Mouse (Mus musculus): ENCODE results near the gene Idi2.
A peak's percentile ranks its signal among the peaks of the same experiment; 100 is the strongest.
"Not testable (repeated sequence)": the region's sequence is repeated elsewhere in the genome, so short reads cannot be mapped to it uniquely, and the experiment has no call there.

Gene Idi2

GRCm38 (mm10) chr13:8952563-8952962 lies at the start of gene Idi2:
Gene Idi2 (plus strand): TSS chr13:8952863.
- not testable (repeated sequence) for DNase-seq (ENCODE audit: low spot score)

GRCm38 (mm10) chr13:8905986-8906385 lies 46.7 kb upstream of the Idi2 start:
- DNase-seq (ENCODE audit: low spot score) = not testable (repeated sequence)

GRCm38 (mm10) chr13:8913890-8914289 lies 38.8 kb upstream of the Idi2 start:
- not testable (repeated sequence) for DNase-seq (ENCODE audit: low spot score)

- DNase-seq (ENCODE audit: low spot score) = no peak
Measured at GRCm38 (mm10) chr13:8933499-8933898, 19.2 kb upstream of the Idi2 start.

- not testable (repeated sequence) for DNase-seq (ENCODE audit: low spot score)
Measured at GRCm38 (mm10) chr13:8937611-8938140, 15.0 kb upstream of the Idi2 start.

GRCm38 (mm10) chr13:8941110-8941509 lies 11.6 kb upstream of the Idi2 start:
- DNase-seq (ENCODE audit: low spot score) = not testable (repeated sequence)

GRCm38 (mm10) chr13:8941701-8942100 lies 11.0 kb upstream of the Idi2 start:
- not testable (repeated sequence) for DNase-seq (ENCODE audit: low spot score)

GRCm38 (mm10) chr13:8943828-8944227 lies 8.8 kb upstream of the Idi2 start:
- DNase-seq (ENCODE audit: low spot score) = not testable (repeated sequence)

GRCm38 (mm10) chr13:8948131-8948530 lies 4.5 kb upstream of the Idi2 start, which contains the start of gene Gm9745:
Gene Gm9745 (minus strand): TSS chr13:8948231.
- DNase-seq (ENCODE audit: low spot score) = not testable (repeated sequence)

- DNase-seq (ENCODE audit: low spot score) = not testable (repeated sequence)
Measured at GRCm38 (mm10) chr13:8955127-8955526, 2.5 kb downstream of the Idi2 start.

- DNase-seq (ENCODE audit: low spot score) = not testable (repeated sequence)
Measured at GRCm38 (mm10) chr13:8956873-8957272, 4.2 kb downstream of the Idi2 start.

GRCm38 (mm10) chr13:8959058-8959457 lies 6.4 kb downstream of the Idi2 start:
- DNase-seq (ENCODE audit: low spot score) = not testable (repeated sequence)

- not testable (repeated sequence) for DNase-seq (ENCODE audit: low spot score)
Measured at GRCm38 (mm10) chr13:8959554-8959953, 6.9 kb downstream of the Idi2 start.

GRCm38 (mm10) chr13:8961128-8961888 lies 8.6 kb downstream of the Idi2 start:
- DNase-seq (ENCODE audit: low spot score) = not testable (repeated sequence)

- not testable (repeated sequence) for DNase-seq (ENCODE audit: low spot score)
Measured at GRCm38 (mm10) chr13:8962266-8962665, 9.6 kb downstream of the Idi2 start.

GRCm38 (mm10) chr13:8965224-8965623 lies 12.6 kb downstream of the Idi2 start:
- DNase-seq (ENCODE audit: low spot score) = no peak

- DNase-seq (ENCODE audit: low spot score) = no peak
Measured at GRCm38 (mm10) chr13:8967742-8968141, 15.1 kb downstream of the Idi2 start.

- DNase-seq (ENCODE audit: low spot score) = no peak
Measured at GRCm38 (mm10) chr13:8972369-8972768, 19.7 kb downstream of the Idi2 start.

GRCm38 (mm10) chr13:8972972-8973371 lies 20.3 kb downstream of the Idi2 start:
- no peak for DNase-seq (ENCODE audit: low spot score)

- DNase-seq (ENCODE audit: low spot score) = no peak
Measured at GRCm38 (mm10) chr13:8992231-8992630, 39.6 kb downstream of the Idi2 start.

GRCm38 (mm10) chr13:8995159-8995989 lies 42.7 kb downstream of the Idi2 start:
- no peak for DNase-seq (ENCODE audit: low spot score)

- DNase-seq (ENCODE audit: low spot score) = peak; percentile 91
Measured at GRCm38 (mm10) chr13:8995990-8996786, 43.5 kb downstream of the Idi2 start, which contains the start of gene Gtpbp4. Gene Gtpbp4 (minus strand): TSS chr13:8996083.

Data from ovary, postnatal 14 days (tissue).